Mouse (Mus musculus) bone marrow, adult 2 months (tissue): ENCODE data around the gene Dnaja3.

Experiments
- CTCF ChIP-seq: fragments of 200-500 bp; IDR thresholded peaks from 2 replicates; pipeline ENCODE4 v1.5.1; 2011; ENCODE audit warnings: low read length, control low read depth; ENCODE audit not compliant: control insufficient read depth, insufficient read depth
- POLR2A ChIP-seq: fragments of 200-500 bp; IDR thresholded peaks from 2 replicates; pipeline ENCODE4 v1.6.1; 2011; ENCODE audit warnings: low read depth, mild to moderate bottlenecking, control low read depth, low read length, borderline replicate concordance; ENCODE audit not compliant: control insufficient read depth

- TF ChIP-seq CTCF (no peak), POLR2A (no peak)
Measured at GRCm38 (mm10) chr16:4632050-4632449, 7.7 kb upstream of the Dnaja3 start.
